Mouse (Mus musculus) fat pad, adult 2 months (tissue): ENCODE measurements at regions not wholly inside any gene's neighbourhood (a gene's known extent, or its start where the extent isn't known, plus 50 kb on each side); places are given as distances from the start of the nearest gene placed in this dataset.

ENCODE experiments used
- DNase-seq: peaks from one replicate; pipeline ENCODE4 v3.0.0-alpha.2; 2011; ENCODE audit warnings: low read depth, low spot score; ENCODE audit errors: extremely low read depth

- no peak for DNase-seq
These were observed 416.6 kb downstream of the Brinp2 start for GRCm38 (mm10) chr1:157939516-157939915.

GRCm38 (mm10) chr1:157940331-157940758 lies 415.8 kb downstream of the Brinp2 start:
- no peak for DNase-seq

- no peak for DNase-seq
These were observed 398.6 kb downstream of the Brinp2 start for GRCm38 (mm10) chr1:157957506-157957905.

GRCm38 (mm10) chr1:157964461-157964860 lies 391.7 kb downstream of the Brinp2 start:
- DNase-seq = no peak

GRCm38 (mm10) chr1:157969635-157970111 lies 386.5 kb downstream of the Brinp2 start:
- DNase-seq = no peak

GRCm38 (mm10) chr1:157973373-157974232 lies 382.5 kb downstream of the Brinp2 start:
- no peak for DNase-seq

- DNase-seq = no peak
These were observed 381.5 kb downstream of the Brinp2 start for GRCm38 (mm10) chr1:157974656-157975055.

GRCm38 (mm10) chr1:158019161-158019560 lies 337.0 kb downstream of the Brinp2 start:
- no peak for DNase-seq

GRCm38 (mm10) chr1:158039756-158040155 lies 316.4 kb downstream of the Brinp2 start:
- DNase-seq = no peak

GRCm38 (mm10) chr1:158040334-158040733 lies 315.8 kb downstream of the Brinp2 start:
- no peak for DNase-seq

GRCm38 (mm10) chr1:158052644-158053043 lies 303.5 kb downstream of the Brinp2 start:
- no peak for DNase-seq

GRCm38 (mm10) chr1:158054961-158055360 lies 301.2 kb downstream of the Brinp2 start:
- DNase-seq = no peak

- DNase-seq = no peak
These were observed 299.0 kb downstream of the Brinp2 start for GRCm38 (mm10) chr1:158056994-158057630.

- no peak for DNase-seq
These were observed 298.3 kb downstream of the Brinp2 start for GRCm38 (mm10) chr1:158057789-158058188.

GRCm38 (mm10) chr1:158061995-158062394 lies 294.1 kb downstream of the Brinp2 start:
- no peak for DNase-seq

- DNase-seq = no peak
These were observed 273.9 kb downstream of the Brinp2 start for GRCm38 (mm10) chr1:158082181-158082580.

GRCm38 (mm10) chr1:158085856-158086255 lies 270.3 kb downstream of the Brinp2 start:
- DNase-seq = peak; percentile 58

- DNase-seq = no peak
These were observed 258.6 kb downstream of the Brinp2 start for GRCm38 (mm10) chr1:158097500-158097899.

- no peak for DNase-seq
These were observed 236.4 kb downstream of the Brinp2 start for GRCm38 (mm10) chr1:158119708-158120107.

- no peak for DNase-seq
These were observed 231.2 kb downstream of the Brinp2 start for GRCm38 (mm10) chr1:158124902-158125301.

- DNase-seq = no peak
These were observed 229.9 kb downstream of the Brinp2 start for GRCm38 (mm10) chr1:158126272-158126671.

- DNase-seq = no peak
These were observed 226.8 kb downstream of the Brinp2 start for GRCm38 (mm10) chr1:158129243-158129770.
